Mouse (Mus musculus): ENCODE data around the gene Tacr2. TPM values are rescaled to one million over a fixed set of nuclear protein-coding genes. Genes with fewer than 3 reads are reported as not detected.

The Tacr2 gene
- polyA plus RNA-seq, 1 experiment from 2014 or later = 1.4 TPM

GRCm38 (mm10) chr10:62279066-62279465 is 26.8 kb downstream of the Tacr2 start:
- Histone ChIP-seq H3K27me3 (ENCODE audit: control insufficient read depth, insufficient read depth, low read length) (no peaks in the 10 kb centered on the region), H3K4me1 (ENCODE audit: control insufficient read depth, insufficient read depth, low read length) (no peaks in the 10 kb centered on the region), H3K36me3 (ENCODE audit: control insufficient read depth, insufficient read depth, low read length) (peaks cover 30% of the 10 kb centered on the region), H3K9me3 (replicated peaks; ENCODE audit: control insufficient read depth, low read length) (no peaks in the 10 kb centered on the region), H3K9ac (ENCODE audit: low read length) (no peak overlapping the region), H3K27ac (ENCODE audit: low read length) (0 out of 2 replicates have a peak overlapping the region, but pooled peaks have one; percentile 25), H3K4me2 (ENCODE audit: low read depth, low read length) (no peak overlapping the region), H3K4me3 (replicated peaks; ENCODE audit: low read length) (no peak overlapping the region)
- ATAC-seq (ENCODE audit: insufficient read depth, low FRiP score) = peak; percentile 31; the same call in 1 of the 2 replicates
- 48% methylated on average over 2 of the region's 3 CpGs for WGBS

- Histone ChIP-seq H3K27ac (ENCODE audit: low read length) (0 out of 2 replicates have a peak overlapping the region, but pooled peaks have one; percentile 25), H3K4me1 (ENCODE audit: control insufficient read depth, insufficient read depth, low read length) (no peaks in the 10 kb centered on the region), H3K36me3 (ENCODE audit: control insufficient read depth, insufficient read depth, low read length) (peaks cover 26% of the 10 kb centered on the region), H3K4me3 (replicated peaks; ENCODE audit: low read length) (no peak overlapping the region), H3K9ac (ENCODE audit: low read length) (no peak overlapping the region), H3K9me3 (replicated peaks; ENCODE audit: control insufficient read depth, low read length) (no peaks in the 10 kb centered on the region), H3K27me3 (ENCODE audit: control insufficient read depth, insufficient read depth, low read length) (no peaks in the 10 kb centered on the region), H3K4me2 (ENCODE audit: low read depth, low read length) (no peak overlapping the region)
- 64% methylated on average over 4 of the region's 4 CpGs for WGBS
- no peak for ATAC-seq (ENCODE audit: insufficient read depth, low FRiP score)
Observed at GRCm38 (mm10) chr10:62279671-62280070, 27.4 kb downstream of the Tacr2 start.

- Histone ChIP-seq H3K4me3 (replicated peaks; ENCODE audit: low read length) (no peak overlapping the region), H3K4me1 (ENCODE audit: control insufficient read depth, insufficient read depth, low read length) (no peaks in the 10 kb centered on the region), H3K36me3 (ENCODE audit: control insufficient read depth, insufficient read depth, low read length) (peaks cover 26% of the 10 kb centered on the region), H3K27ac (ENCODE audit: low read length) (no peak overlapping the region), H3K4me2 (ENCODE audit: low read depth, low read length) (no peak overlapping the region), H3K27me3 (ENCODE audit: control insufficient read depth, insufficient read depth, low read length) (no peaks in the 10 kb centered on the region), H3K9me3 (replicated peaks; ENCODE audit: control insufficient read depth, low read length) (no peaks in the 10 kb centered on the region), H3K9ac (ENCODE audit: low read length) (no peak overlapping the region)
- no peak for ATAC-seq (ENCODE audit: insufficient read depth, low FRiP score)
- WGBS = 61% methylated on average over 9 of the region's 9 CpGs
Observed at GRCm38 (mm10) chr10:62282782-62283181, 30.5 kb downstream of the Tacr2 start.

- ATAC-seq (ENCODE audit: insufficient read depth, low FRiP score) = no peak
- H3K27ac ChIP-seq (ENCODE audit: low read length) = peak overlapping the region; percentile 16; the same call in 1 of the 2 replicates
- H3K36me3 ChIP-seq (ENCODE audit: control insufficient read depth, insufficient read depth, low read length) = peaks cover 26% of the 10 kb centered on the region
- WGBS = 74% methylated on average over 4 of the region's 4 CpGs
- no peaks in the 10 kb centered on the region for H3K9me3 ChIP-seq (replicated peaks; ENCODE audit: control insufficient read depth, low read length)
- H3K4me3 ChIP-seq (replicated peaks; ENCODE audit: low read length) = no peak overlapping the region
- no peaks in the 10 kb centered on the region for H3K4me1 ChIP-seq (ENCODE audit: control insufficient read depth, insufficient read depth, low read length)
- no peaks in the 10 kb centered on the region for H3K27me3 ChIP-seq (ENCODE audit: control insufficient read depth, insufficient read depth, low read length)
- H3K4me2 ChIP-seq (ENCODE audit: low read depth, low read length) = no peak overlapping the region
- no peak overlapping the region for H3K9ac ChIP-seq (ENCODE audit: low read length)
Observed at GRCm38 (mm10) chr10:62283206-62283792, 31.1 kb downstream of the Tacr2 start.

- H3K4me3 ChIP-seq (replicated peaks; ENCODE audit: low read length) = no peak overlapping the region
- 78% methylated on average over 6 of the region's 6 CpGs for WGBS
- no peak for ATAC-seq (ENCODE audit: insufficient read depth, low FRiP score)
- no peaks in the 10 kb centered on the region for H3K27me3 ChIP-seq (ENCODE audit: control insufficient read depth, insufficient read depth, low read length)
- no peaks in the 10 kb centered on the region for H3K4me1 ChIP-seq (ENCODE audit: control insufficient read depth, insufficient read depth, low read length)
- H3K27ac ChIP-seq (ENCODE audit: low read length) = no peak overlapping the region
- no peak overlapping the region for H3K9ac ChIP-seq (ENCODE audit: low read length)
- H3K9me3 ChIP-seq (replicated peaks; ENCODE audit: control insufficient read depth, low read length) = no peaks in the 10 kb centered on the region
- peaks cover 2% of the 10 kb centered on the region; the same call in 1 of the 2 replicates for H3K36me3 ChIP-seq (ENCODE audit: control insufficient read depth, insufficient read depth, low read length)
- H3K4me2 ChIP-seq (ENCODE audit: low read depth, low read length) = no peak overlapping the region
Observed at GRCm38 (mm10) chr10:62287460-62288124, 35.4 kb downstream of the Tacr2 start.

GRCm38 (mm10) chr10:62294112-62294511 is 41.9 kb downstream of the Tacr2 start:
- ATAC-seq (ENCODE audit: insufficient read depth, low FRiP score) = no peak
- no peak overlapping the region for H3K27ac ChIP-seq (ENCODE audit: low read length)
- no peak overlapping the region for H3K4me2 ChIP-seq (ENCODE audit: low read depth, low read length)
- no peaks in the 10 kb centered on the region for H3K36me3 ChIP-seq (ENCODE audit: control insufficient read depth, insufficient read depth, low read length)
- no peaks in the 10 kb centered on the region for H3K4me1 ChIP-seq (ENCODE audit: control insufficient read depth, insufficient read depth, low read length)
- WGBS = 76% methylated on average over 4 of the region's 4 CpGs
- no peak overlapping the region for H3K4me3 ChIP-seq (replicated peaks; ENCODE audit: low read length)
- no peaks in the 10 kb centered on the region for H3K27me3 ChIP-seq (ENCODE audit: control insufficient read depth, insufficient read depth, low read length)
- no peak overlapping the region for H3K9ac ChIP-seq (ENCODE audit: low read length)
- H3K9me3 ChIP-seq (replicated peaks; ENCODE audit: control insufficient read depth, low read length) = no peaks in the 10 kb centered on the region

- WGBS = 77% methylated on average over 20 of the region's 26 CpGs
- ATAC-seq (ENCODE audit: insufficient read depth, low FRiP score) = no peak
- no peaks in the 10 kb centered on the region for H3K36me3 ChIP-seq (ENCODE audit: control insufficient read depth, insufficient read depth, low read length)
Observed at GRCm38 (mm10) chr10:62296086-62296872, 44.0 kb downstream of the Tacr2 start.

GRCm38 (mm10) chr10:62300006-62300827 is 48.0 kb downstream of the Tacr2 start:
- Histone ChIP-seq H3K4me3 (replicated peaks; ENCODE audit: low read length) (no peak overlapping the region), H3K27me3 (ENCODE audit: control insufficient read depth, insufficient read depth, low read length) (no peaks in the 10 kb centered on the region), H3K4me1 (ENCODE audit: control insufficient read depth, insufficient read depth, low read length) (no peaks in the 10 kb centered on the region), H3K9me3 (replicated peaks; ENCODE audit: control insufficient read depth, low read length) (no peaks in the 10 kb centered on the region), H3K4me2 (ENCODE audit: low read depth, low read length) (no peak overlapping the region), H3K27ac (ENCODE audit: low read length) (peak overlapping the region; percentile 47), H3K9ac (ENCODE audit: low read length) (no peak overlapping the region), H3K36me3 (ENCODE audit: control insufficient read depth, insufficient read depth, low read length) (no peaks in the 10 kb centered on the region)
- WGBS = 77% methylated on average over 23 of the region's 23 CpGs
- no peak for ATAC-seq (ENCODE audit: insufficient read depth, low FRiP score)

More at GRCm38 (mm10) chr10:62296086-62296872, 44.0 kb downstream of the Tacr2 start:
- no peak overlapping the region for H3K4me3 ChIP-seq (replicated peaks; ENCODE audit: low read length)
- no peak overlapping the region for H3K9ac ChIP-seq (ENCODE audit: low read length)
- H3K27ac ChIP-seq (ENCODE audit: low read length) = no peak overlapping the region
- no peak overlapping the region for H3K4me2 ChIP-seq (ENCODE audit: low read depth, low read length)
- no peaks in the 10 kb centered on the region for H3K9me3 ChIP-seq (replicated peaks; ENCODE audit: control insufficient read depth, low read length)
- no peaks in the 10 kb centered on the region for H3K27me3 ChIP-seq (ENCODE audit: control insufficient read depth, insufficient read depth, low read length)
- H3K4me1 ChIP-seq (ENCODE audit: control insufficient read depth, insufficient read depth, low read length) = no peaks in the 10 kb centered on the region

Measured in stomach, embryonic 16.5 days (tissue).